Mouse (Mus musculus) cerebellum, adult 9-10 months (tissue): ENCODE results near the gene Gm20820.
"Not testable (repeated sequence)": the region's sequence is repeated elsewhere in the genome, so short reads cannot be mapped to it uniquely, and the experiment has no call there.

Experiments used
- DNase-seq: peaks from one replicate; pipeline ENCODE4 v3.0.0; 2022

The Gm20820 gene

GRCm38 (mm10) chrY:86061472-86061871 lies at the start of gene Gm20820:
Gene Gm20820, plus strand, starts transcription at chrY:86061772.
- not testable (repeated sequence) for DNase-seq
